Mouse (Mus musculus) right cerebral cortex, adult 2 months (tissue): ENCODE measurements around the gene Inpp5f.
"Not testable (repeated sequence)": the region's sequence is repeated elsewhere in the genome, so short reads cannot be mapped to it uniquely, and the experiment has no call there.

ENCODE experiments used
- DNase-seq, 2 experiments: peaks; one replicate each; pipeline ENCODE4 v3.0.0; 2021 to 2022; ENCODE audit warnings: low spot score in 2 of 2

The Inpp5f gene

GRCm38 (mm10) chr7:128592118-128592935, 18.8 kb upstream of the Inpp5f start:
- DNase-seq = peak in 1 of 2 experiments; percentile 37

- no peak for DNase-seq
Measured at GRCm38 (mm10) chr7:128592936-128593241, 18.2 kb upstream of the Inpp5f start.

- no peak for DNase-seq
Measured at GRCm38 (mm10) chr7:128596274-128596673, 14.9 kb upstream of the Inpp5f start.

- no peak for DNase-seq
Measured at GRCm38 (mm10) chr7:128599072-128599471, 12.1 kb upstream of the Inpp5f start.

- DNase-seq = no peak
Measured at GRCm38 (mm10) chr7:128601826-128602225, 9.3 kb upstream of the Inpp5f start.

GRCm38 (mm10) chr7:128609936-128610335, 1.2 kb upstream of the Inpp5f start:
- not testable (repeated sequence) for DNase-seq

- DNase-seq = no peak
Measured at GRCm38 (mm10) chr7:128610490-128610889, 638 bp upstream of the Inpp5f start.

GRCm38 (mm10) chr7:128611799-128612411, 777 bp downstream of the Inpp5f start:
- DNase-seq = no peak

GRCm38 (mm10) chr7:128612521-128613181, 1.5 kb downstream of the Inpp5f start:
- DNase-seq = no peak

GRCm38 (mm10) chr7:128613578-128613977, 2.5 kb downstream of the Inpp5f start:
- no peak for DNase-seq

- no peak for DNase-seq
Measured at GRCm38 (mm10) chr7:128617587-128617986, 6.5 kb downstream of the Inpp5f start.

- DNase-seq = no peak
Measured at GRCm38 (mm10) chr7:128620178-128620577, 9.1 kb downstream of the Inpp5f start.

- peak in 1 of 2 experiments; percentile 46 for DNase-seq
Measured at GRCm38 (mm10) chr7:128622266-128622961, 11.3 kb downstream of the Inpp5f start.

- DNase-seq = no peak
Measured at GRCm38 (mm10) chr7:128622994-128623393, 11.9 kb downstream of the Inpp5f start.

- no peak for DNase-seq
Measured at GRCm38 (mm10) chr7:128625382-128625781, 14.3 kb downstream of the Inpp5f start.

GRCm38 (mm10) chr7:128626601-128627000, 15.5 kb downstream of the Inpp5f start:
- DNase-seq = no peak

GRCm38 (mm10) chr7:128627251-128627650, 16.1 kb downstream of the Inpp5f start:
- DNase-seq = no peak

- DNase-seq = no peak
Measured at GRCm38 (mm10) chr7:128627723-128628122, 16.6 kb downstream of the Inpp5f start.

- DNase-seq = no peak
Measured at GRCm38 (mm10) chr7:128633156-128633555, 22.0 kb downstream of the Inpp5f start.

GRCm38 (mm10) chr7:128639925-128640485, 28.9 kb downstream of the Inpp5f start:
- DNase-seq = no peak

- DNase-seq = peak in 1 of 2 experiments; percentile 16
Measured at GRCm38 (mm10) chr7:128641571-128641970, 30.4 kb downstream of the Inpp5f start.

GRCm38 (mm10) chr7:128642386-128642785, 31.3 kb downstream of the Inpp5f start:
- no peak for DNase-seq
